Mouse (Mus musculus): ENCODE results near the gene Epop. TPM values are rescaled to one million over a fixed set of nuclear protein-coding genes. Genes with fewer than 3 reads are reported as not detected.

The Epop gene
- total RNA-seq, 2 experiments from 2014 or later: 0.93 to 1.2 TPM

DNA sequence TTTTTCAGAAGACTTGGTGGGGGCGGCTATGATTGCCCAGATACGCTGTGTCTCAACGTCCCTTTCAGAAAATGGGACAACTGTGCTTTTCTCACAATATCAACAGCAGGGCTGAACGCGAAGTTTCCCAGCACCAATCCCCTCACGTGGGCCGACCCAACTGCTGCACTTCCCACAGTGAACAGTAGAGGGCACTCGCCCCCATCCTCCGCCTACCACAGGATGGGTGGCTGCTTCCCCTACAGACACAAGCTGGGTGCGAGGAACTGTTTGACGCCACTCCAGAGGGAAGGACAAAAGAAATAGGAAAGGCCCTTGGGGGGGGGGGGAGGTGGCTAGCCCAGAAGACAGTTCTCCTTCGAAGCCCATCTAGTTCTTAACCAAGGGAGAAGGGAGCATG is 2.4 kb upstream of the Epop start:
- intact Hi-C loops (cut with DNase I): no loop called here
- DNase-seq: peak; percentile 83 to 91

DNA sequence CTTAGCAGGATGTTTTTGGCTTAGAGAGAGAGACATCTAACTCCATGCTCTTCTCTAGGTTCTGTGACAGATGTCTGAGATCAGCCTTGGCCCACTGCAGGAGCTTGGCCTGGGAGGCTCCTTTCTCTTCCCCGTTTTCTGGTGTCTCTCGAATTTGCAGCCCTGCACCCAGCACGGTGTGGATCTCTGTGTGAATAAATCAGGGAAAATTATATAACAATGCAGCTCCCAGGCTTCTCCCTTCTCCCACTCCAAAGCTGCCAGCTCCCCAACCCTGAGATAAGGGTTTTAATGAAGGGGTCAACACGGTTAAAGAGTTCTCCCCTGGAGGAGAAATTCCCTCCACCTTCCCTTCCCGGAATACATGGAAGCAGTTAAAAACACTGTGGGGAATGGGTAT is 2.0 kb upstream of the Epop start:
- no peak for DNase-seq
- intact Hi-C loops (cut with DNase I): no loop called here

GRCm38 (mm10) chr11:97631046-97631445 is 1.5 kb upstream of the Epop start:
- intact Hi-C loops (cut with DNase I): no loop called here
- no peak for DNase-seq

- intact Hi-C loops (cut with DNase I): no loop called here
- peak; percentile 38 to 41 for DNase-seq
Measured at GRCm38 (mm10) chr11:97628568-97629518, 659 bp downstream of the Epop start.

GRCm38 (mm10) chr11:97628303-97628567 is 1.3 kb downstream of the Epop start:
- intact Hi-C loops (cut with DNase I): no loop called here
- no peak for DNase-seq

- no peak for DNase-seq
- intact Hi-C loops (cut with DNase I): no loop called here
Measured at GRCm38 (mm10) chr11:97627556-97628302, 1.8 kb downstream of the Epop start.

DNA sequence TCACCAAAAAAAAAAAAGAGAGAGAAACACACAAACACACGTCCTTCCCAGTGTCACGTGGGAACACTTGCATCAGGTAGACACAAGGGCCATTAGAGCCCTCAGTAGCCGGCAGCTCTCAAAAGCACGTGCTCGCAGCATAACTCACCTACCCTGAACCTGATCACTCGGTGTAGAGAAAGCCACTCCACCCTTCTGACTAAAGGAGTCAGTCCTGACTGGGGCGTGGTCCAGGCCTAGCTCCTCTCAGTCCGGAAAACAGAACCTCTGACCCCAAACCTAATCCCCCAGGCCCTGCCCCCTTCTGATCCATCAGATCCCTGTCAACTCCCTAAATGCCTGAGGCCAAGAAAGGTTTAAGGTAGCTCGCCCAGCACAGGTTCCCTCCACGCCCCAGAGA is 2.7 kb downstream of the Epop start:
- no peak for DNase-seq
- intact Hi-C loops (cut with DNase I): no loop called here

DNA sequence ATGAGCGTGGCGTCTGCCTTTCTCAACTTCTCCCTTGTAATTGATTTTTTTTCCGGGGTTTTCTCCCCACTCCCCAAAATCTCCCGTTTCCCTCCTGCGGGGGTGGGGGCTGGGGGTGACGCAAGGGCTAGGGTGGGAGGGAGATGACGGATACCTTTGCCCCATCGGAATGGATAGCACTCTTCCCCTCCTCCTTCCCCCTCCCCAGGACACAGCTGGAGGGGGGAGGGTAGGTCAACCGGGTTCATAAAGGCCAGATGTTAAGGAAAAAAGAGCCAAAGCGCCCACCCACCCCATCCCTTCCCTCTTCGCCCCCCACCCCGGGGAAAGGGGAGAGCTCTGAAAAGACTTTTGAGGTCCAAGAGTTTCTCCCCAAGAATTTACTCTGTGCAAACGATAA is 3.1 kb downstream of the Epop start:
- intact Hi-C loops (cut with DNase I): no loop called here
- DNase-seq: no peak

DNA sequence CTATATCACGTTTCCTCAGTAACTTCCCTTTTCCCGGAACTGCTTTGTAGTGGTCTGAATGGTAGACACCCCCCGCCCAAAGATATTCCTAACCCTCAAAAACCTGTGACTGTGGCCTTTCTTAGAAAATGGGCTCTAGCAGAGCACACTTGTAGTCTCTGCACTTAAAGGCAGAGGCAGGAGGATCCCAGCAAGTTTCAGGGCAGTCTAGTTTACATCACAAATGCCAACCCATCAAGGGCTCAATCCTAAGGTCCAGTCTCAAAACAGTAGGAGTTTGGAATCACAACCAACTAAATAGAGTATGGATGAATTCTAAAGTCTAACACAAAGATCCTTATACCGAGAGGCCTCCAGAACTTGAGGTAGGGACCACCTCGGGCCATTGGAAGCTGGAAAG is 4.0 kb downstream of the Epop start:
- intact Hi-C loops (cut with DNase I): no loop called here
- no peak for DNase-seq

DNA sequence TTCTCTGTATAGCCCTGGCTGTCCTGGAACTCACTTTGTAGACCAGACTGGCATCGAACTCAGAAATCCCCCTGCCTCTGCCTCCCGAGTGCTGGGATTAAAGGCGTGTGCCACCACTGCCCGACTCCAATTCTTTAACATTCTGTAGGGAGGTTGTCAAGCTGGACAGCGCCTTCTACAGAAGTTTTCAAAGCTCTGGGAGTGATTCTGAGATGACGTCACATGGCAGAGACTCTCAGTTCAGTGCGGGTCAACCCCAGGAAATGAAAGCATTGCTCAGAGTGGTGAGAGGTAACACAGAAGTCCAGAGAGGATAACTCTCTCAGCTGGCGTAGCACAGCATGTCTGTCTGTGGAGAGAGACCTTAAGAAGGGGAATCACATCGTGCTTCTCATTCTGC is 6.3 kb downstream of the Epop start:
- intact Hi-C loops (cut with DNase I): loop anchor here (2.0 to 5.0 kb wide), 3 partner anchors 46 to 216 kb away; partner anchors contain the start of gene Srcin1
- no peak for DNase-seq

DNA sequence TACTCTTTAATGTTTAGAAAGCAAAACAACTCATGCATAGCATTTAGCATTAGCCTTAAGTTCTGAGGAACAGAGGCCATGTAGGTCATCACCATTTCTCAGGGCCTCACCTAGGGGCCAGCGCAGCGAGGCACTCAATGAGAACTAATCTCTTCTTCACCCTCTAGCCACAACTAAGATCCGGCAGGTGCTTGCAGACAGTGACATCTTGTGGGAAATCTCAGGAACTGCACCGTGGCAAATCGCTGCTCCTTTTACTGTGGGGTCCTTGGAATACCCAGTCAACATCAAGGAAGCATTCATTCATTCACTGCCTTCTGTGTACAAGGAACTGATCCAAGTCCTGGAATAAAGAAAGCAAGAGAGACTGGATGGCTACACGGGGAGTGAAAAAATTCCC is 7.1 kb downstream of the Epop start:
- intact Hi-C loops (cut with DNase I): loop anchor here (1.0 to 5.0 kb wide), 4 partner anchors 45 to 215 kb away; partner anchors contain the start of gene Srcin1
- DNase-seq: peak; percentile 62 to 78

DNA sequence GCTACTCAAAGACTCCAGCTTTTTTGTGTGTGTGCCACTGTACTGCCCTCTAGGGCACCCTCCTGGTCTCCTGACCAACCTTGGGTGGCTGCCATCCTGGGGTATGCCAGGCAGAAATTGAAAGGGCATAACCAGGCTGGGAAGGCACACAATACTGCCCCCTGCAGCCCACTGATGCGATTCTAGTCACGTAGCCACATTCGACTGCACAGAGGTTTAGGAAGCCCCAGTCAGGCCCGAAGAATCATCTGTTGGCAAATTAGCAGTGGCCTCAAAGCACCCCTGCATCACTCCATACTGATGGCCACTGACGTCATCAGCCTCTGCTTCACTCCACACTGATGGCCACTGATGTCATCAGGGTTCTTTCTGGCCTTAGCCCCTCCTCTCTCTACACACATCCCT is 10.1 kb downstream of the Epop start:
- intact Hi-C loops (cut with DNase I): no loop called here
- peak; percentile 57 to 78 for DNase-seq

DNA sequence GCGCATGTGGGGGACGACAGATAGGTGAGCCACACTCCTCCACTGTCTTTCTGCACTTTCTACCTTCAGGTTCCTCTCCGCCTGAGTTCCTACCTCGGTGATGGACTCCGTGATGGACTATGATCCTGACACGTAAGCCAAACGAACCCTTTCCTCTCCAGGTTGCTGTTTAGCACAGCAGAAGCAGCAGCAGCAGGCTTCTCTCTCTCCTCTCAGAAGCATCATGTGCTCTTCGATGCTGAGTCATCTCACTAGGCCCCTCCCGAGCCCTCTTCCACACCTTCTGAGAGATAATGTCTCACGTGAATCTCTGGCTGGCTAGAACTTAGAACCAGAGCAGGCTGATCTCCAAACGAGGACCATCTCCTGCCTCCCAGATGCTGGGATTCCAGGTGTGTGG is 11.1 kb downstream of the Epop start:
- no peak for DNase-seq
- intact Hi-C loops (cut with DNase I): no loop called here

DNA sequence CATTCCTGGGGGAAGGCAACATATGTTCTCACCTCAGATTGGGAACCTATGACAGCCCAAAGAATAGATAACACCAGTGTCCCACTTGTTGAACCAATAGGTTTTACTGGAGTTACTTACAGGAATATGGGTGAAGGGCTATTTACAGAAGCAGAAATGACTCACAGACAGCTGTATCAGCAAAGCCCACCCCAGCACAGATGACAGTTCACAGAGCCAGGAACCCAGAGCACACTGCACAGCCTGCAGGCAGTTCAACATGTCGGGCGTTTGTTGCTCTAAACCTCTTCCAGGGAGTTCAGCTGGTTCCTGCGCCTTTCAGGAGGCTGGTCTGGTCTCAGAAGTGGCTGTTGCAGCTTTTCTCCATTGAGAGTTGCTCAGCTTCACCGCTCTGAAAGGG is 14.2 kb downstream of the Epop start:
- intact Hi-C loops (cut with DNase I): no loop called here
- no peak for DNase-seq

GRCm38 (mm10) chr11:97611076-97611475 is 18.4 kb downstream of the Epop start:
- DNase-seq: no peak
- intact Hi-C loops (cut with DNase I): no loop called here

DNA sequence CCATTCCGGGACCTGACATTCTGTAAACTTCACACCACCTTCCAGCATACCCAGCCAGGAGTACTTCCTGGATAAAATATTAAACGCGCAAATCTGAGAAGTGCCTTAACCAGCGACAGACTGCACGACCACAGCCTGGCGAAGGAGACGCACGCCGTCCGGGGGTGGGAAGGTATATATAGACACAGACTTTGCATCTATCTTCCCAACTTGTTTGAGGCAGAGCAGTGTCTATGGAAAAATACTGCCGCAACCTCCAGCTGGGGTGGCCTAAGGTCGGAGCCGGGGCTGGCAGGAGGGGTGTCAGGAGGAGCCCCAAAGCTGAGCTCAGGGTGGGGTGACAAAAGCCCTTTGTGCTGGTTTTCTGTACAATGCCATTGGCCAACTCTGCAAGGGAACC is 19.8 kb downstream of the Epop start:
- intact Hi-C loops (cut with DNase I): no loop called here
- no peak for DNase-seq

DNA sequence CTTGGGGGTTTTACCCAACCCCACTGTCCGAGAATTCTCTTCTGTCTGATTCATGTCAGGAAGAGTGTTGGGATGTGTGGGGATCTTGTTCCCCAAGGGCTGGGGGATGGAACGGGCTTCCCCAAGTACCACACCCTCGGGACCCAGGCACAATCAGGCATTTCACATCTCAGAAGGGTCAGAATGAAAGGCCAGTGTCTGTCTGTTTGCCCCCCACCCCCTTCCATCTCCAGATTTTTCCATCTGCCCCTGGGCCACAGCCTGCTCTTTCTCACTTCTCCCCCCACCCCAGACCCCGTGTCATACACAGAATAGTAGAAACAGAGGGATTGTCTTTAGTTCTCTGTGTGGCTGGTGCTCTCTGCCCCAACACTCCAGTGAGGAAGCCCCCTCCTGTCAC is 20.6 kb downstream of the Epop start:
- no peak for DNase-seq
- intact Hi-C loops (cut with DNase I): no loop called here

DNA sequence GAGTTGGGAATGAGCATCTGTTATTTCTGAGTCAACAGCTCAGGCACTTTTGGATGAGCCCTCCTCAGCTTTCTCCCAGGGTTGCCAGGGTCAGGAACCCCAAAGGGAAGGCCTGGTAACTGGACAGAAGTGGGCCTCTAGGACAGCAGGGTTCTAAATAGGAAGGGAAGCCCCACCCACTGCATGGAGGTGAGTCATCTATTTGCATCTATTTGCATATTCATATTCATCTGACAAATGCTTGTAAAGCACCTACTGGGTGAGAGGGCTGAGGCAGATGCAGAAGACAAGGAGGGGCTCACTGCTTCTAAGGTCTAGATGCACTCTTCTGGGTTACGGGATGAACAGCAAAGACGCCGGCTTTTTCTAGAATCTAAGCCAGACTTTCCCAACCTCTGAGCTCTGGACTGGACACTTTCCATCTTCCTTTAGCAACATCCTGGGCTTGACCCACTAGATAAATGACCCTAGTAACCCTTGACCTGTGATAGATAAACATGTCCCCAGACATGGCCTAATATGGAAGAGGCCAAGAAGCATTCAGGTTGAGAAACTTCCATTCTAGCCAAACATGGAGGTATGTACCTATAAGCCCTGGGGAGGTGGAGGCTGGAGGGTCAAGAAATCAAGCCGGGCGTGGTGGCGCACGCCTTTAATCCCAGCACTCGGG is 22.3 kb downstream of the Epop start:
- intact Hi-C loops (cut with DNase I): no loop called here
- no peak for DNase-seq

- intact Hi-C loops (cut with DNase I): no loop called here
- peak; percentile 49 to 58 for DNase-seq
Measured at GRCm38 (mm10) chr11:97603891-97604290, 25.6 kb downstream of the Epop start.

DNA sequence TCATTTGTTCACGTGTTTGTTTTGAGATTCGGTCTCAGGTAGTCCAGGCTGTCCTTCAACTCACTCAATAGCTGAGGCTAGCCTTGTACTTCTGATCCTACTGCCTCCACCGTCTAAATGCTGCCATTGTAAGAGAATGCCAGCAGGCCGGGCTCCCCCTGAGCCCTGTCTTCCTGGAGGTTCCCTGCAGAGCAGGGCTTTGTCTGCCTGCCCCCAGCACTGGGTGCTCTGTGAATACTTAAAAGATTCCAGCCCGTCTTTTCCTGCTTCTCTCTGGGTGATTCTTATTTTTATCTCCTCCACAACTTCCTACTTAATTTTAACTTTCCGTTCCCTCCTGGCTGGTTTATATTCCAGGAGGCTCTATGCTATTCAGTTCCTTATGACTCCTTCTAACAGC is 27.3 kb downstream of the Epop start:
- no peak for DNase-seq
- intact Hi-C loops (cut with DNase I): no loop called here

GRCm38 (mm10) chr11:97599104-97599503 is 30.4 kb downstream of the Epop start:
- no peak for DNase-seq
- intact Hi-C loops (cut with DNase I): no loop called here
